Mouse (Mus musculus): ENCODE results near the gene Mecom. TPM values are rescaled to one million over a fixed set of nuclear protein-coding genes. Genes with fewer than 3 reads are reported as not detected.

Mecom gene
- polyA plus RNA-seq, 1 experiment from 2014 or later: 10.3 TPM

DNA sequence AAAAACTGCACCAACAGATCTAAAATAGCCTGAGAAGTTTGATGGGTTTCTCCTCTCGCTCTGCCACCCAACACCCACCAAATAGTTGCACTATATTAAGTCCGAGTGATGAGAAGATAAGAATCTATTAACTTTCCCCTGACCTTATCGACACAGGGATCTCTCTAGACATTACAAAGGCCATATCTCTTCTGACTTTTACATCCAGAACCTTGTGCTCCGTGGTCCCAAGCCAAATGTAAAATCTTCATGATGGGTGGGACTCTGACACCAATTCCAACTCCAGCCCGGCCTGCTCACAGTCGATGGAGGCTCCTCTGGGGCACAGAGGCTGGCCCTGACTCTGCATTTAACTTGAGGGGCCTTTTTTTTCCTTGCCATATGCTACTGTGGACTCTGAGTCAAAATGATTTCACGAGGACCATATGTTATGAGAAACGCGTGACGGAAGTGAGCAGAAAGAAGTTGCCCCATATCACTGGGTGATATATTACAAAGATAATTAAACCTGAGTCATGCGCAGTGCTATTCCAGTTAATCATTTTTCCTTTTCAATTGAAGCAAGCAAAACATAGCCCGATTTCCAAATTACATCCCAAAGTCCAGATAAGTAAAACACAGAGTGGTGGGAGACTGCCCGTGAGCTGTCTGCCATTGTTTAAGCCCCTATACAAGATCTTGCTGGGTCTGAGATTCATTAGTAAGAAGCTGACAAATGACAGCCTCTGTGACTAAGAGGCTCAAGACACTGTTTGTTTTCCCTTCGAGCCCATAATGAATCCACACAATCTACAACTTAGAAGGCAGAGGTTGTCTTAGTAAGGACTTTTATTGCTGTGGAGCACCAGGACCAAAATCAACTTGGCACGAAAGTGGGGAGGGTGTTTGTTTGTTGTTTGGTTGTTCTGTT lies 94.0 kb downstream of the Mecom start:
- Histone ChIP-seq H3K9ac (no peak overlapping the region), H3K4me1 (peaks cover 15% of the 10 kb centered on the region), H3K27ac (no peak overlapping the region), H3K4me3 (no peak overlapping the region), H3K36me3 (no peaks in the 10 kb centered on the region), H3K4me2 (no peak overlapping the region), H3K27me3 (no peaks in the 10 kb centered on the region), H3K9me3 (no peaks in the 10 kb centered on the region)
- 42% methylated on average over 15 of the region's 15 CpGs for WGBS
- ATAC-seq (ENCODE audit: insufficient number of reproducible peaks, insufficient read depth, low FRiP score, low TSS enrichment, low read depth): no peak

DNA sequence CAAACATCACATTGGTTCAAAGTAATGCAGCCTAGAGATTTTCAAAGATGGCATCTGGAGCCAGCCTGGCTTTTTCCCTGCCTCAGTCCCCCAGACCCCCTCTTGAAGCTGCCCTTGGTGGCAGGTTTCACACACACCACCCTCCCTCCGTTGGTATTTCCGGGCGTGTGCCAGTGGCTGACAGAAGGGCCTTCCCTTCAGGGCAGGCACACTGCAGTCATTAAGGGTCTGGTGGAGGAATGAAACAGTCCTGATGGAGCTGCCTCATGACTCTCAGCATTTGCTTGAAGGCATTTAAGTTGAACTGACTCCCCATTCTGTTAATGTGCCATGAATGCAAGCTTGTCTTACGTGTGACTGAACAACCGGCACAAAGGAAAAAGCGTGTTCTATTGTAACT lies 94.8 kb downstream of the Mecom start:
- no peak overlapping the region for H3K27ac ChIP-seq
- no peak overlapping the region for H3K9ac ChIP-seq
- 37% methylated on average over 6 of the region's 6 CpGs for WGBS
- H3K4me2 ChIP-seq: no peak overlapping the region
- no peak for ATAC-seq (ENCODE audit: insufficient number of reproducible peaks, insufficient read depth, low FRiP score, low TSS enrichment, low read depth)
- H3K9me3 ChIP-seq: 0 out of 2 replicates have a peak, but pooled peaks cover 2% of the 10 kb centered on the region
- H3K36me3 ChIP-seq: no peaks in the 10 kb centered on the region
- H3K27me3 ChIP-seq: no peaks in the 10 kb centered on the region
- H3K4me1 ChIP-seq: peaks cover 15% of the 10 kb centered on the region
- H3K4me3 ChIP-seq: no peak overlapping the region

DNA sequence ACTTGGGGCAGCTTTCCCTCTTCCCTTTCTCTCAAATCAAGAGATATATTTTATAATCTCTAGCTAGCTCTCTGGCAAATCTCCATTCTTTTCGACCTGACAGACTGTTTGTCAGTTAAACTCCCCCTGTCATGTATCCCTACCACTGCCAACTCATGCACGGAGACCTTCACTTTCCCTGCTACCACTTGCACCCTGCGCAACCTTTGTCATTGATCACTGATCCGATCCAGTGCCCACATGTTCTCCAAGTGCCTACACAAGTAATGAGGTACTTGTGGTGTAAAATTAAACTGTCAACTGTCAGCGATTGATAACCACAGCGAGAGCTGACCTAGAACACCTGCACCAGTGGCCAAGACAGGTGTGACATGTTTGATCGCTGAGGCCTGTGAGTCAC lies 95.3 kb downstream of the Mecom start:
- Histone ChIP-seq H3K4me3 (no peak overlapping the region), H3K27ac (no peak overlapping the region), H3K4me2 (no peak overlapping the region), H3K9ac (no peak overlapping the region), H3K36me3 (no peaks in the 10 kb centered on the region), H3K27me3 (no peaks in the 10 kb centered on the region), H3K9me3 (0 out of 2 replicates have a peak, but pooled peaks cover 2% of the 10 kb centered on the region), H3K4me1 (peaks cover 15% of the 10 kb centered on the region)
- WGBS: 84% methylated on average over 7 of the region's 7 CpGs
- ATAC-seq (ENCODE audit: insufficient number of reproducible peaks, insufficient read depth, low FRiP score, low TSS enrichment, low read depth): no peak

DNA sequence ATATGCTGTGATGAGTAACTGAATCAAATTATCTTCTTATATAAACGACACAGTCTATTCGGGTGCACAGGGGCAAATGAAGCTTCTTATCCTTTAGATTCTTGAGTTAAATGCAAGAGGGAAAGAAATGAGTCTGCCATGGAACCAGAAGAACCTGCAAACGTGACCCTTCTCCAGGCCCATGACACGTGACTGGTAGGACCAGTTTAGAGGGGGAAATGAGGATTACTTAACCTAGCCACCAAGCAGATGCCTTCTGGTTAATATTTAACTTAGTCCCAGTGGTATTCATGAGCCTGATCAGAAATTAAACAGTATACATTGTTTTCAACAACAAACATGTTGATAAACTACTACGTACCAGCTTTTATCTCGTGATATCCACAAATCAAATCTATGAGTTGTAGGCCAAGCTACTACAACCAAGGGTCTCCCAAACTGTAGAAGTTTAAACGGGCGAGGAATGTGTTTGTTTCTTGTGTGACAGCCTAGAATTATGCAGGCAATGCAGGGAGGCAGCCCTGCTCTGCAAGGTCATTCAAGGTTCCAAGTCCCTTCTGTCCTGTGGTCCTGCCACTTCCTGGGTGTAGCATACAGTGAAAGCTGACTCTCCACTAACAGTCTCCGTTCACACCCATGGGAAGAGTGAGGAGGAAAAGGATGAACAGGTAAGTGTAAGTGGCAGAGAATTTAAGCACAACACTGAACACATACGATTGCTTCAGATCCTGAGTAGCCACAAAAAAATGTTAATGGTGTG lies 97.4 kb downstream of the Mecom start:
- Histone ChIP-seq H3K4me3 (no peak overlapping the region), H3K27me3 (no peaks in the 10 kb centered on the region), H3K4me2 (no peak overlapping the region), H3K9me3 (0 out of 2 replicates have a peak, but pooled peaks cover 2% of the 10 kb centered on the region), H3K4me1 (peaks cover 15% of the 10 kb centered on the region), H3K36me3 (no peaks in the 10 kb centered on the region), H3K27ac (no peak overlapping the region), H3K9ac (no peak overlapping the region)
- ATAC-seq (ENCODE audit: insufficient number of reproducible peaks, insufficient read depth, low FRiP score, low TSS enrichment, low read depth): no peak
- WGBS: 78% methylated on average over 10 of the region's 10 CpGs

DNA sequence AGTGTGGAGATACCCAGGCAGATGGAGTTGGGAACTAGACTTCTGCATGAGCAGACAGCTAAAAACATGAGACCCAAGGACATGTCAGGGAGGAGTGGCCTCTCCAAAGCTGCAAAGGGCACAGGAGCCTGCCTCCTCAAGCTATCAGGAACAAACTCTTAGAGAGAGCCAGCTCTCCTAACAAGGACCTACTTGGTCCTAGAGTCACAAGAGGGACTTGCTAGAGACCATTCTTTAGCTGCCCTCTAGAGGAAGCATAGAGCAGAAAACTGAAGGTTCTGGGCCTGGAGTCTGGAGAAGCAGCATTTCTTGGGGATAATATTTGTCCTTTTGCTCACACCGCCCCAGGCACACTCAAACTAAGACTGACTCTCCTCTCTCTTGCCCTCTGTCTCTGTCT lies 99.2 kb downstream of the Mecom start:
- Histone ChIP-seq H3K9ac (no peak overlapping the region), H3K4me1 (peaks cover 11% of the 10 kb centered on the region), H3K9me3 (0 out of 2 replicates have a peak, but pooled peaks cover 2% of the 10 kb centered on the region), H3K4me3 (no peak overlapping the region), H3K27ac (no peak overlapping the region), H3K27me3 (no peaks in the 10 kb centered on the region), H3K4me2 (no peak overlapping the region), H3K36me3 (no peaks in the 10 kb centered on the region)
- ATAC-seq (ENCODE audit: insufficient number of reproducible peaks, insufficient read depth, low FRiP score, low TSS enrichment, low read depth): no peak
- 94% methylated on average over 1 of the region's 1 CpGs for WGBS

DNA sequence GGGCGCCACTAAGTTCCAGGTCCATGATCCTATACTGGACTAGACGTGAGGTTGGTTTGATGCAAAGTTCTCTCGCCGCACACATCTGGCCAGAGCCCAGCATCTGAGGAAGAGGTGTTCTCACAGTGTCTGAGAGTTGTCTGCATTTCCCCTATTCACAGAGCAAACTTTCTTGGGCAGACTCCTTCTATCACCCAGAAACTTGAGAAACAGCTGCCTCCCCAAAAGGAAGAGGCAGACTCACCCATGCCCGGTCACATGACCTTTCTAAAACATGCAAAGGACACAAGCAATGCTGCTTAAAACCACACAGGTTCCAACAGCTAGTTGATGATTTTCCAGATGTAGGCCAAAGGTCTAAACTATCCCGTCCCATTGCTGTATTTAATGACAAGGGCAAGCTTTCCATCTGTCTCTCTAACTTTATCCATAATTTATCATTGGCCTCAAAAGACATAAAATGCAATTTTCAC lies 101.8 kb downstream of the Mecom start:
- H3K4me1 ChIP-seq: no peaks in the 10 kb centered on the region
- H3K4me2 ChIP-seq: no peak overlapping the region
- no peaks in the 10 kb centered on the region for H3K36me3 ChIP-seq
- H3K4me3 ChIP-seq: no peak overlapping the region
- no peak for ATAC-seq (ENCODE audit: insufficient number of reproducible peaks, insufficient read depth, low FRiP score, low TSS enrichment, low read depth)
- 90% methylated on average over 6 of the region's 6 CpGs for WGBS
- H3K9me3 ChIP-seq: 0 out of 2 replicates have a peak, but pooled peaks cover 2% of the 10 kb centered on the region
- no peak overlapping the region for H3K9ac ChIP-seq
- H3K27ac ChIP-seq: no peak overlapping the region
- no peaks in the 10 kb centered on the region for H3K27me3 ChIP-seq

DNA sequence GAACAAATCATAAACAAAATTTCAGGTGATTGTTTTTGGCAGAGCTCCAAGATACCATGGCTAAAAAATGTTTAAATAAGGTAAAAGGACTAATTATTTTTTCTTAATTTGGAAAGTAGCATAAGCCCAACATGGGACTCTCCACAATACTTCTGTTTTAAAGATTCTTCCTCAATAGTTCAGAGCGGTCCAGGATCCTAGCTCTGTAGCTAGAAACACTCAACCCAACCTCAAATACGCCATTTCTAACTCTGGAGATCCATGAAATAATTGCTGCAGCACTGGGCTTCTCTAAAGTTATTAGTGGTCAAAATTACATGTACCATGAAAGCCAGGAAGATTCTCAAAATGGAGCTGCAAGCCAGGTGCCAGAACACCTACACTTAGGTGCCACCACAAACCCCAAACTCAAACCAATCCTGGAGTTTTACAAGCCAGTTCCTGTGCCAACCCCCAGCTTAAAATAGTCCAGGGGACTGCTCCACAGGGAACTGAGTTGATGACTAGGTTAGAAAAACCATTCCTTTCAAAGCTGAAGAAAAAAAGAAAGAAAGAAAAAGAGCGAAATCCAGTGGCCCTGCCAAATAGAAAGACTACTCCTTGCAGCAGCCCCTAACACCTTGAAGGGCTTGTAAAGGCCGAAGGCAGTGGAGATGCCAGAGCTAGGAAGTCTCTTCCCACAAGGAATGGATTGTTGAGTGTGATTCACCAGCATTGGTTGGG lies 102.4 kb downstream of the Mecom start:
- no peak for ATAC-seq (ENCODE audit: insufficient number of reproducible peaks, insufficient read depth, low FRiP score, low TSS enrichment, low read depth)
- Histone ChIP-seq H3K27me3 (no peaks in the 10 kb centered on the region), H3K27ac (no peak overlapping the region), H3K36me3 (no peaks in the 10 kb centered on the region), H3K4me2 (no peak overlapping the region), H3K4me1 (no peaks in the 10 kb centered on the region), H3K9me3 (0 out of 2 replicates have a peak, but pooled peaks cover 2% of the 10 kb centered on the region), H3K4me3 (no peak overlapping the region), H3K9ac (no peak overlapping the region)
- WGBS: 96% methylated on average over 4 of the region's 4 CpGs

DNA sequence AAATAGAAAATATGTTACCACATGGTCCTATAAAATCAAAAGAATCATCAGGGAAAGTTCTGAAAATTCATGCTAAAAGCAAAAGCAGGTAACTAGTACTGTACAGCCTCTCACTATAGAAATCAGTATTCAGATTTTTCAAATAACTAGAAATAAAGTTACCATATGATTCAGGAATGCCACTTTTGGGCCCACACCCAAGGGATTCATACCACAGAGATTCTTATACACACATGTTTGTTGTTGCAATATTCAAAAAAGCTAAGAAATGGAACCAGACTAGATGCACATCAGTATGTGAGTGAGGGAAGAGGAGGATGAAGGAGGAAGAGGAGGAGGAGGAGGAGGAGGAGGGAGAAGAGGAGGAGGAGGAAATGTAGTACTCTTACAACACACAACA lies 106.2 kb downstream of the Mecom start:
- no peaks in the 10 kb centered on the region for H3K9me3 ChIP-seq
- no peak overlapping the region for H3K4me3 ChIP-seq
- H3K9ac ChIP-seq: no peak overlapping the region
- no peak overlapping the region for H3K4me2 ChIP-seq
- peaks cover under 1% of the 10 kb centered on the region; the same call in 1 of the 2 replicates for H3K27me3 ChIP-seq
- no peak overlapping the region for H3K27ac ChIP-seq
- no peak for ATAC-seq (ENCODE audit: insufficient number of reproducible peaks, insufficient read depth, low FRiP score, low TSS enrichment, low read depth)
- no peaks in the 10 kb centered on the region for H3K4me1 ChIP-seq
- H3K36me3 ChIP-seq: no peaks in the 10 kb centered on the region

DNA sequence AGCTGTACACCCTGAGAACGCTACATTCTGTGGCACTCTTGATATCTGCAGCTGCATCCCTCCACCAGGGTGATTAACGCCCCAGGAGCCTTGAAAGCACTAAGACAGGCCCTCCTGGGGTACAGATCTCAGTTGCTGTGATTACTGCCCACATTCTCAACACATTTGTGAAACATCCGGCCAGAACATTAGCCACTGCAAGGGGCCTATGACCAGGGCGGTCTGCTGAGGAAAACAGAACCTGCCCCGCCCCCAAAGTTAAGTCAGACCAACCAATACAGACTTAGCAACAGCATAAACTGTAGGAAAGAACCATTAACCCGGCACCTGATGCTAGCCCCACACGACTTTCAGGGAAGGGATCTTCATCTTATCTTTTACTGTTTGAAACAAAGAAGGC lies 109.8 kb downstream of the Mecom start:
- WGBS: 55% methylated on average over 7 of the region's 7 CpGs

DNA sequence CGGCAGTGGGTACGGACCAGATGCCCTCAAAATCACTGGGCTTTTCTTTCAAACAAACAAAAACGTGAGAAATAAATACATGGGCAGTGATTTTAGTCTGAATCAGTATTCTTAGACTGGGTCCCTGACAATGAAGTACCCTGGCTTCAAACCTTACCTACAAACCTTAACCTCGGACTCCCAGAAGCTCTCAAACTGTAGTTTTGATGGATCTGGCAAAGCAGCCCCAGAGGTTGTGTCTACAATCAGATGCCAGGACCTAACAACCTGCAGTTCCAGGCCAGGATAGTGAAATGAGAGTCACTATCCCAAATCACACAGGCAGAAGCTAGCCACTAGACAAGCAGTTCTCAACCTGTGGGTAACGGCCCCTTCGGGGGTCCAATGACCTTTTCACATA lies 111.2 kb downstream of the Mecom start:
- Histone ChIP-seq H3K9ac (no peak overlapping the region), H3K36me3 (no peaks in the 10 kb centered on the region), H3K4me2 (no peak overlapping the region), H3K27me3 (peaks cover 11% of the 10 kb centered on the region), H3K4me3 (no peak overlapping the region), H3K27ac (no peak overlapping the region), H3K9me3 (no peaks in the 10 kb centered on the region), H3K4me1 (no peaks in the 10 kb centered on the region)
- no peak for ATAC-seq (ENCODE audit: insufficient number of reproducible peaks, insufficient read depth, low FRiP score, low TSS enrichment, low read depth)
- 61% methylated on average over 6 of the region's 6 CpGs for WGBS

More for the DNA sequence above, 109.8 kb downstream of the Mecom start:
- Histone ChIP-seq H3K9me3 (no peaks in the 10 kb centered on the region), H3K27ac (no peak overlapping the region), H3K36me3 (no peaks in the 10 kb centered on the region), H3K9ac (no peak overlapping the region), H3K4me3 (no peak overlapping the region), H3K27me3 (peaks cover 11% of the 10 kb centered on the region), H3K4me1 (no peaks in the 10 kb centered on the region), H3K4me2 (no peak overlapping the region)
- no peak for ATAC-seq (ENCODE audit: insufficient number of reproducible peaks, insufficient read depth, low FRiP score, low TSS enrichment, low read depth)

DNA sequence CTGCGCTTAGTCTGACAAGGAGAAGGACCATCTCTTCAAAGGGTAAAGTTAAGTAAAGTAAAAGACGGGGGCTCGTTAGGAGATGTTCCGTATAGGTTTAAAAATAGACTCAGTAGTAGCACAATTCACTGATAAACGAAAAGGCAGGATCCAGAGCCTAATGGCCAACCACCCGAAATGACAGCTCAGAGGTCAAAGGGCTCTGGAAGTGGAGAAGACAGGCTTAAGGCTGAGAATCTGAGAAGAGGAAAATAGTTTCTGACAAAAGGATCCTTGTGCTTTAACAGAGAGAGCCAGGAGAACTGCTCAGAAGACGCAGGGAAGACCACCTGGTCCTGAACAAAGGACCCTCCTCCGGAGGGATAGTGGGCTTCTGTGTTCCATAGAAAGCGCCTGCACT lies 111.7 kb downstream of the Mecom start:
- H3K4me2 ChIP-seq: no peak overlapping the region
- H3K4me3 ChIP-seq: no peak overlapping the region
- no peaks in the 10 kb centered on the region for H3K4me1 ChIP-seq
- no peak overlapping the region for H3K9ac ChIP-seq
- H3K27me3 ChIP-seq: peaks cover 11% of the 10 kb centered on the region
- ATAC-seq (ENCODE audit: insufficient number of reproducible peaks, insufficient read depth, low FRiP score, low TSS enrichment, low read depth): no peak
- 37% methylated on average over 9 of the region's 9 CpGs for WGBS
- no peaks in the 10 kb centered on the region for H3K9me3 ChIP-seq
- no peaks in the 10 kb centered on the region for H3K36me3 ChIP-seq
- no peak overlapping the region for H3K27ac ChIP-seq

Data from embryonic facial prominence, embryonic 13.5 days (tissue).